Mouse (Mus musculus): ENCODE results near the gene Hectd3. TPM values are rescaled to one million over a fixed set of nuclear protein-coding genes. Genes with fewer than 3 reads are reported as not detected.

The Hectd3 gene
- polyA plus RNA-seq, 2 experiments: 4.9 to 8.9 TPM

- under 1% methylated on average over 38 of the region's 38 CpGs for WGBS (ENCODE audit: insufficient replicate concordance)
- H3K4me1 ChIP-seq (replicated peaks; ENCODE audit: control insufficient read depth in 2 of 2, insufficient read depth in 2 of 2, low read length in 1 of 2): peaks cover 15 to 17% of the 10 kb centered on the region in 2 experiments
- H3K36me3 ChIP-seq (replicated peaks; ENCODE audit: control insufficient read depth, insufficient read depth, low read depth): peaks cover 41% of the 10 kb centered on the region
- H3K27ac ChIP-seq: peak within 1 kb of the TSS; percentile 97
- H3K4me3 ChIP-seq (ENCODE audit: insufficient read depth in 1 of 2, low read depth in 2 of 2, low read length in 2 of 2): peak within 1 kb of the TSS; percentile 96 to 99
- no peak for TF ChIP-seq CTCF (IDR thresholded peaks at IDR 0.05; ENCODE audit: low read depth)
- peak; percentile 87 for TF ChIP-seq EP300 (IDR thresholded peaks at IDR 0.05; ENCODE audit: low read depth)
- H3K27me3 ChIP-seq (ENCODE audit: control insufficient read depth, insufficient read depth, low read length): no peaks in the 10 kb centered on the region
- no peaks in the 10 kb centered on the region for H3K9me3 ChIP-seq (ENCODE audit: control insufficient read depth, low read length)
- peak within 1 kb of the TSS; percentile 90 for H3K4me2 ChIP-seq (ENCODE audit: low read depth)
- peak within 1 kb of the TSS; percentile 95 for H3K9ac ChIP-seq (replicated peaks)
- ATAC-seq (ENCODE audit: insufficient read depth): peak; percentile 90
- peak; percentile 94 to 95 (median 95) for DNase-seq (ENCODE audit: low read depth in 3 of 3, low spot score in 3 of 3)
Observed at GRCm38 (mm10) chr4:116993672-116994621, 1.2 kb upstream of the Hectd3 start, which contains the start of gene Urod. Gene Urod, minus strand, starts transcription at chr4:116994413.

- H3K9me3 ChIP-seq (ENCODE audit: control insufficient read depth, low read length): no peaks in the 10 kb centered on the region
- TF ChIP-seq CTCF (IDR thresholded peaks at IDR 0.05; ENCODE audit: low read depth) (peak; percentile 74), EP300 (IDR thresholded peaks at IDR 0.05; ENCODE audit: low read depth) (no peak)
- no peaks in the 10 kb centered on the region for H3K27me3 ChIP-seq (ENCODE audit: control insufficient read depth, insufficient read depth, low read length)
- peak overlapping the region; percentile 85 to 99 for H3K4me3 ChIP-seq (ENCODE audit: insufficient read depth in 1 of 2, low read depth in 2 of 2, low read length in 2 of 2)
- H3K4me2 ChIP-seq (ENCODE audit: low read depth): peak overlapping the region; percentile 70
- peak overlapping the region; percentile 95 for H3K9ac ChIP-seq (replicated peaks)
- peak overlapping the region; percentile 79 for H3K27ac ChIP-seq
- peaks cover 32% of the 10 kb centered on the region for H3K36me3 ChIP-seq (replicated peaks; ENCODE audit: control insufficient read depth, insufficient read depth, low read depth)
- DNase-seq (ENCODE audit: low read depth in 3 of 3, low spot score in 3 of 3) (peak in 2 of 3 experiments; percentile 43 to 45), ATAC-seq (ENCODE audit: insufficient read depth) (no peak)
- peaks cover 15 to 17% of the 10 kb centered on the region in 2 experiments for H3K4me1 ChIP-seq (replicated peaks; ENCODE audit: control insufficient read depth in 2 of 2, insufficient read depth in 2 of 2, low read length in 1 of 2)
- under 1% methylated on average over 16 of the region's 16 CpGs for WGBS (ENCODE audit: insufficient replicate concordance)
Observed at GRCm38 (mm10) chr4:116995798-116996135, 650 bp downstream of the Hectd3 start.

GRCm38 (mm10) chr4:116999513-117000154, 4.5 kb downstream of the Hectd3 start:
- H3K4me3 ChIP-seq (ENCODE audit: insufficient read depth in 1 of 2, low read depth in 2 of 2, low read length in 2 of 2): no peak overlapping the region
- peaks cover 4 to 11% of the 10 kb centered on the region in 2 experiments for H3K4me1 ChIP-seq (replicated peaks; ENCODE audit: control insufficient read depth in 2 of 2, insufficient read depth in 2 of 2, low read length in 1 of 2)
- H3K9me3 ChIP-seq (ENCODE audit: control insufficient read depth, low read length): no peaks in the 10 kb centered on the region
- DNase-seq (ENCODE audit: low read depth in 3 of 3, low spot score in 3 of 3): no peak
- no peak overlapping the region for H3K27ac ChIP-seq
- H3K9ac ChIP-seq (replicated peaks): no peak overlapping the region
- TF ChIP-seq CTCF (IDR thresholded peaks at IDR 0.05; ENCODE audit: low read depth) (no peak), EP300 (IDR thresholded peaks at IDR 0.05; ENCODE audit: low read depth) (no peak)
- no peaks in the 10 kb centered on the region for H3K27me3 ChIP-seq (ENCODE audit: control insufficient read depth, insufficient read depth, low read length)
- ATAC-seq (ENCODE audit: insufficient read depth): no peak
- peaks cover 15% of the 10 kb centered on the region for H3K36me3 ChIP-seq (replicated peaks; ENCODE audit: control insufficient read depth, insufficient read depth, low read depth)
- no peak overlapping the region for H3K4me2 ChIP-seq (ENCODE audit: low read depth)
- 86% methylated on average over 17 of the region's 17 CpGs for WGBS (ENCODE audit: insufficient replicate concordance)

GRCm38 (mm10) chr4:117001957-117002356, 6.8 kb downstream of the Hectd3 start:
- no peak for ATAC-seq (ENCODE audit: insufficient read depth)
- TF ChIP-seq CTCF (IDR thresholded peaks at IDR 0.05; ENCODE audit: low read depth) (no peak), EP300 (IDR thresholded peaks at IDR 0.05; ENCODE audit: low read depth) (no peak)
- no peak for DNase-seq (ENCODE audit: low read depth in 3 of 3, low spot score in 3 of 3)
- Histone ChIP-seq H3K27me3 (ENCODE audit: control insufficient read depth, insufficient read depth, low read length) (no peaks in the 10 kb centered on the region), H3K4me2 (ENCODE audit: low read depth) (no peak overlapping the region), H3K4me1 (replicated peaks; ENCODE audit: control insufficient read depth in 2 of 2, insufficient read depth in 2 of 2, low read length in 1 of 2) (no peaks in the 10 kb centered on the region; a peak in 1 of 4 replicates), H3K27ac (no peak overlapping the region), H3K9me3 (ENCODE audit: control insufficient read depth, low read length) (no peaks in the 10 kb centered on the region), H3K9ac (replicated peaks) (no peak overlapping the region), H3K4me3 (ENCODE audit: insufficient read depth in 1 of 2, low read depth in 2 of 2, low read length in 2 of 2) (no peak overlapping the region), H3K36me3 (replicated peaks; ENCODE audit: control insufficient read depth, insufficient read depth, low read depth) (peaks cover 15% of the 10 kb centered on the region)
- WGBS (ENCODE audit: insufficient replicate concordance): 81% methylated on average over 16 of the region's 16 CpGs

Measured in liver, embryonic 14.5 days (tissue).